Mouse (Mus musculus) hindbrain, postnatal 0 days (tissue): ENCODE data around the gene Erv3. TPM values are rescaled to one million over a fixed set of nuclear protein-coding genes. Genes with fewer than 3 reads are reported as not detected.

ENCODE experiments used
- ATAC-seq: fragments of 200-750 bp; cut with Nextera tagmentation; 2 replicates; pipeline ENCODE4 v1.8.0; 2017; ENCODE audit warnings: mild to moderate bottlenecking, moderate TSS enrichment, moderate library complexity
- DNase-seq: peaks from one replicate; pipeline ENCODE4 v3.0.0-alpha.2; 2015; ENCODE audit warnings: low spot score
- H3K27ac ChIP-seq: fragments of 300-500 bp; sonication (generic); 2 replicates; pipeline ENCODE4 v1.5.1; 2014; ENCODE audit warnings: mild to moderate bottlenecking
- H3K27me3 ChIP-seq: fragments of 300-500 bp; sonication (generic); 2 replicates; pipeline ENCODE4 v1.6.1; 2014; ENCODE audit warnings: low read length, mixed read lengths; ENCODE audit not compliant: insufficient read depth
- H3K36me3 ChIP-seq: fragments of 300-500 bp; sonication (generic); 2 replicates; pipeline ENCODE4 v1.6.1; 2014; ENCODE audit warnings: low read length, mixed read lengths; ENCODE audit not compliant: insufficient read depth
- H3K4me1 ChIP-seq: fragments of 300-500 bp; sonication (generic); 2 replicates; pipeline ENCODE4 v1.6.1; 2014; ENCODE audit warnings: antibody characterized with exemption, low read length, mixed read lengths; ENCODE audit not compliant: insufficient read depth
- H3K4me2 ChIP-seq: fragments of 300-500 bp; sonication (generic); 2 replicates; pipeline ENCODE4 v1.6.1; 2014; ENCODE audit warnings: low read depth, mild to moderate bottlenecking, low read length, moderate library complexity, mixed read lengths
- H3K4me3 ChIP-seq: fragments of 300-500 bp; sonication (generic); 2 replicates; pipeline ENCODE4 v1.5.1; 2014; ENCODE audit warnings: low read length
- H3K9ac ChIP-seq: fragments of 300-500 bp; sonication (generic); replicated peaks from 2 replicates; pipeline ENCODE4 v1.6.1; 2014; ENCODE audit warnings: mild to moderate bottlenecking, low read length, moderate library complexity, mixed read lengths
- H3K9me3 ChIP-seq: fragments of 300-500 bp; sonication (generic); 2 replicates; pipeline ENCODE4 v1.6.1; 2016; ENCODE audit warnings: low read length, mixed read lengths
- CTCF ChIP-seq: IDR thresholded peaks from 2 replicates; pipeline ENCODE4 v1.5.1; 2016; ENCODE audit warnings: antibody characterized with exemption, control low read depth, low read depth
- WGBS: fragments of 180-500 bp; shearing (Covaris S2); extraction: QIAGEN DNeasy Blood & Tissue Kit; methylation state at CpG from one replicate; pipeline ENCODE4 v1.1.7; 2014; 5-methylcytosine and 5-hydroxymethylcytosine counted together
- polyA plus RNA-seq: library from polyadenylated mRNA; unstranded; fragments of >200 nt; fragmentation: Nextera tagmentation; extraction: Ambion mirVana; gene quantifications from 2 replicates; pipeline ENCODE4 v1.2.1, GENCODE M21; 2015
- total RNA-seq: library from RNA; depleted of rRNA; stranded (reverse); fragments of >200 nt; gene quantifications from 2 replicates; pipeline ENCODE4 v1.2.3, GENCODE M21; 2014; rRNA removed

Gene Erv3
- not detected in 2 replicates for total RNA-seq
- 0.04 TPM in 1 of 2 replicates, not detected in the other for polyA plus RNA-seq

GRCm38 (mm10) chr2:131859721-131860120 is at the start of gene Erv3:
Gene Erv3, minus strand, starts transcription at chr2:131859747.
- Histone ChIP-seq H3K4me1 (0 out of 2 replicates have a peak, but pooled peaks cover 5% of the 10 kb centered on the region), H3K27ac (no peak within 1 kb of the TSS), H3K36me3 (no peaks in the 10 kb centered on the region), H3K4me2 (no peak within 1 kb of the TSS), H3K9ac (no peak within 1 kb of the TSS), H3K27me3 (no peaks in the 10 kb centered on the region), H3K4me3 (no peak within 1 kb of the TSS), H3K9me3 (no peaks in the 10 kb centered on the region)
- DNase-seq (no peak), ATAC-seq (no peak)
- no peak for TF ChIP-seq CTCF
- WGBS, result 93% methylated on average over 5 of the region's 5 CpGs

GRCm38 (mm10) chr2:131908906-131909305 is 49.4 kb upstream of the Erv3 start:
- Histone ChIP-seq H3K4me2 (0 out of 2 replicates have a peak overlapping the region, but pooled peaks have one; percentile 72), H3K9me3 (no peaks in the 10 kb centered on the region), H3K36me3 (no peaks in the 10 kb centered on the region), H3K27me3 (no peaks in the 10 kb centered on the region), H3K4me1 (peaks cover 14% of the 10 kb centered on the region), H3K27ac (no peak overlapping the region; the same call in 1 of the 2 replicates), H3K9ac (peak overlapping the region; percentile 89; the same call in 1 of the 2 replicates), H3K4me3 (no peak overlapping the region)
- 96% methylated on average over 1 of the region's 1 CpGs for WGBS
- DNase-seq (no peak), ATAC-seq (no peak)
- no peak for TF ChIP-seq CTCF

- 87% methylated on average over 7 of the region's 7 CpGs for whole genome bisulfite sequencing
- H3K36me3 ChIP-seq, result no peaks in the 10 kb centered on the region
- H3K4me1 ChIP-seq, result peaks cover 14% of the 10 kb centered on the region
- ATAC-seq, result no peak
- no peak overlapping the region for H3K4me2 ChIP-seq
- H3K9ac ChIP-seq, result no peak overlapping the region
- no peaks in the 10 kb centered on the region for H3K27me3 ChIP-seq
- no peak overlapping the region for H3K27ac ChIP-seq
- H3K4me3 ChIP-seq, result no peak overlapping the region
- no peak for TF ChIP-seq CTCF
- no peaks in the 10 kb centered on the region for H3K9me3 ChIP-seq
- no peak for DNase-seq
These were observed 48.9 kb upstream of the Erv3 start for GRCm38 (mm10) chr2:131908351-131908861.

GRCm38 (mm10) chr2:131907311-131907710 is 47.8 kb upstream of the Erv3 start:
- Histone ChIP-seq H3K4me1 (peaks cover 13% of the 10 kb centered on the region), H3K9me3 (no peaks in the 10 kb centered on the region), H3K4me3 (no peak overlapping the region), H3K9ac (no peak overlapping the region), H3K4me2 (no peak overlapping the region), H3K36me3 (no peaks in the 10 kb centered on the region), H3K27me3 (no peaks in the 10 kb centered on the region), H3K27ac (no peak overlapping the region)
- DNase-seq, result no peak
- WGBS, result 82% methylated on average over 5 of the region's 5 CpGs
- ATAC-seq, result no peak
- no peak for TF ChIP-seq CTCF

- no peak for TF ChIP-seq CTCF
- Histone ChIP-seq H3K27ac (no peak overlapping the region), H3K36me3 (no peaks in the 10 kb centered on the region), H3K4me1 (peaks cover 10% of the 10 kb centered on the region), H3K27me3 (no peaks in the 10 kb centered on the region), H3K9ac (no peak overlapping the region), H3K4me3 (no peak overlapping the region), H3K9me3 (no peaks in the 10 kb centered on the region), H3K4me2 (no peak overlapping the region)
- WGBS, result 65% methylated on average over 1 of the region's 1 CpGs
- DNase-seq, result peak; percentile 17
- ATAC-seq, result no peak
These were observed 47.3 kb upstream of the Erv3 start for GRCm38 (mm10) chr2:131906846-131907245.

GRCm38 (mm10) chr2:131906266-131906665 is 46.7 kb upstream of the Erv3 start:
- H3K27me3 ChIP-seq, result no peaks in the 10 kb centered on the region
- no peak overlapping the region for H3K4me2 ChIP-seq
- H3K4me1 ChIP-seq, result peaks cover 4% of the 10 kb centered on the region
- no peak overlapping the region for H3K9ac ChIP-seq
- H3K27ac ChIP-seq, result no peak overlapping the region
- H3K4me3 ChIP-seq, result no peak overlapping the region
- no peak for ATAC-seq
- H3K36me3 ChIP-seq, result no peaks in the 10 kb centered on the region
- no peak for DNase-seq
- WGBS, result 90% methylated on average over 3 of the region's 3 CpGs
- no peak for TF ChIP-seq CTCF
- H3K9me3 ChIP-seq, result no peaks in the 10 kb centered on the region

- DNase-seq (no peak), ATAC-seq (no peak)
- no peak for TF ChIP-seq CTCF
- Histone ChIP-seq H3K9me3 (no peaks in the 10 kb centered on the region), H3K4me2 (no peak overlapping the region), H3K27me3 (no peaks in the 10 kb centered on the region), H3K4me1 (no peaks in the 10 kb centered on the region; the same call in 1 of the 2 replicates), H3K27ac (no peak overlapping the region), H3K9ac (no peak overlapping the region), H3K36me3 (no peaks in the 10 kb centered on the region), H3K4me3 (no peak overlapping the region)
- WGBS, result 87% methylated on average over 6 of the region's 6 CpGs
These were observed 46.2 kb upstream of the Erv3 start for GRCm38 (mm10) chr2:131905776-131906175.
